Mouse (Mus musculus) adrenal gland, postnatal 25 days (tissue): ENCODE results near the gene Pde10a. TPM values are rescaled to one million over a fixed set of nuclear protein-coding genes. Genes with fewer than 3 reads are reported as not detected.
"Not testable (repeated sequence)": the region's sequence is repeated elsewhere in the genome, so short reads cannot be mapped to it uniquely, and the experiment has no call there.

ENCODE experiments used
- DNase-seq: peaks from one replicate; pipeline ENCODE4 v3.0.0; 2021; ENCODE audit warnings: mixed read lengths
- total RNA-seq: library from RNA; stranded (reverse); gene quantifications from 2 replicates; pipeline ENCODE4 v1.2.3, GENCODE M21; 2021

The Pde10a gene
- total RNA-seq, 1 experiment from 2014 or later, result 16.8 TPM

DNA sequence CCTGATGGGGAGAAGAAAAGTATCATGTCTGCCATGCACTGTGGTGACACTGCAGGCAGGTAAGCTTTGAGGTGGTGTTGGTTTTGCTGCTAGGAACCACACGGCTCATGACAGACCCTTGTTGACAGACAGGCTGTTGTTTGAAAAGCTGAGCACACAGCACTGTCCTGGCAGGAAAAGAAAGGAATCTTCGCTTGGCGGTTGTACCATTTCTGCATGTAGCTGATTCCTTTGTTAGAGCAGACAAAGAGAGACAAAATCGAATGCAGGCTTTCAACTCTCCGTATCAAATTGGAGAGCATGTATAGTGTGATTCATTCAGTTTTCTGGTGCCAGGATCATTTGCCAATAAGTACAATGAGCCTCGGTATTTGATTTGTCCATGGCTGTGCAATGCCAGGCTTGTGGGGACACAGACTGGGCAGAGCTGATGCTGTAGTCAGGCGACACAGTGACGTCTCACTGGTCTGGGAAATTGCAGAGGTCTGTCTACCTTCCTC, 122.2 kb downstream of the Pde10a start:
- DNase-seq, result no peak

DNA sequence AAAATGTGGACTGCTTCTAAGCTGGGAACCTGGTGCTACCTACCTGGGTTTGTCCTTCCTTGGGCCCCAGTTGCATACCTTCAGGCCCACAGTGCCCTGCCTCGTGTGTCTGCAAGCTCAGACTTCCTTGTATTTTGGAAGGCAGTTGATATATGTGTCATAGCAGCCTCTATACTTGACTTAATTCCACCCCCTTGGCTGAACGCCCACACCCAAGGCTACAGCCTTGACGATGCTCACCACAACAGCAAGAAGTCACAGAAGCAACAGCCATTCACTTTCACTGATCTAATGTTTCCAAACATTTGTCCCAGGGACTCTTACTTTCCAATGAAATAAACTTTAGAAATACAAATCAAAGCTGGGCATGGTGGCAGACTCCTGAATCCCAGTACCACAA, 123.1 kb downstream of the Pde10a start:
- DNase-seq, result peak; percentile 92

DNA sequence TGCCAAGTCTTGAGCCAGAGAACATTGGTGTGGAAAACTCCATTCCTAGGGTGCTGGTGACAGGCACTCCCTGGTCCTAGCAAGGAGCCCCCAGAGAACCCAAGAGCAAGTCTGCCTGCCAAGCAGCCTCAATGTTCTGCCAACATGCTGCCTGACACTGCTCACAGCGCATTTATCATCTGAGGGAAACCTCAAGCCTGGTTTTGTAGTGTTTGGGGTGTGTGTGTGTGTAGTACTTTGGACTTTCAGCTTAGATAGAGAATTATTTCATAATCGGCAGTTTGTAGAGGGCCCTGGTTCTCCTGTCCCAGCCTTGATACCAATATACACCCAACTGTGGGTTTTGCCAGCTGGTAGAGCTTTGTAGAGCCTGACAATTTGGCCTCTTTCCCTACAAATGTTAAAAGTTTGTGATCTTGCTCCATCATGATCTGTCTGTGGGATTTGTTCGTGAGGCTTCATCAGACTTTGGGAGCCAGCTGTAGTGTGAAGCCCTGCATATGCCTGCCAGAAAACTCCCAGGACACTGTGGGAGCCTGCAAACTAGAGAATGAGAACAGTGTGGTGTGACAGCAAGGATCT, 127.6 kb downstream of the Pde10a start:
- peak; percentile 34 for DNase-seq

DNA sequence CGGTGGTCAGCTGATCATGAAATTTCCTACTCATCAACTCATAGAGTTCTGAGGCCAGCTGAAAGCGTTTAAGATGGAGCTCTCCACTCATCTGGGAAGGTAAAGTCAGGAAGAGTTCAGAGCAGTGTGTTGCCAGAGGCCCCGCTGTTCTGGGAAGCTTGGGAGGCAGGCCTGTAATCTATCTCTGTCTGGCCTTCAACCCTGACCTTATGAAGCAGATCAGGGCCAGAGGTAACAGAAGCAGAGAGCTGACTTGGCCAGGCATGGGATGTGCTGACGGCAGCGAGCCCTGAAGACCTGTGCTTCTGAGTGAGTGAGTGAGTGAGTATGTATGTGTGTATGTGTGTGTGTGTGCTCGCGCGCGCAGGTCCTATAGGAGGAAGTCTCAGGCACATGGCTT, 132.5 kb downstream of the Pde10a start:
- DNase-seq, result no peak

DNA sequence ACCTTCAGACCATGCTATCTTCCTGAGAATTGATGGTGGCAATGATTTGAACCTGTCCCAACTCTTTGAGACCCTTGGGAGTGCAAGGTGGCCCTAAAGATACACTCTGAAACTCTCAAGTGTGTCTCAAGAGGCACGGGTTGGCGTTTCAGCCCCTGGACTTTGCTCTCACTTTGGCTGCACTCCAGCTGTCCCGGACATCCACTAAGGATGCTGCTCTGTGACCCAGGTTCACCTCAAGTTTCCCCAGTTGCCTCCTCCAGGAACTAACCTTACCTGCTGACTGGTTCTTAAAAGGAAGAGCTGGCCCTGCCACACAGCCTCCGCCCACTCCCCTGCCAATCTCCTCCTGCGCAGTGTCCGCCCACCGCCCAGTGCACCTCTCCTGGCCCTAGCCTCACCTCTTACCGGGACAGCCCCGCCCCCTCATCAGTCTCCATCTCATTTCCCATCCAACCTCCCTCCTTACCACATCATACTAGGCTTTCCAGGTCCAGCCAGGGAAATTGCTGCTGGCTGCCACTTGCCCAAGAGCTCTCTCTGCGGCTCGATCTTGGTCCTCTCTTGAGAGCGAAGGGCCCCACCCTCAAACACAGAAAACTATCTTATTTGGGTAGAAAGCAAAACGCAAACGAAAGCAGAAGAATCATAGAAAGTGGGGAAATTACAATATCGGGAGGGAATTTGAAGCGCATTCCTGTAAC, 133.7 kb downstream of the Pde10a start:
- DNase-seq, result no peak

DNA sequence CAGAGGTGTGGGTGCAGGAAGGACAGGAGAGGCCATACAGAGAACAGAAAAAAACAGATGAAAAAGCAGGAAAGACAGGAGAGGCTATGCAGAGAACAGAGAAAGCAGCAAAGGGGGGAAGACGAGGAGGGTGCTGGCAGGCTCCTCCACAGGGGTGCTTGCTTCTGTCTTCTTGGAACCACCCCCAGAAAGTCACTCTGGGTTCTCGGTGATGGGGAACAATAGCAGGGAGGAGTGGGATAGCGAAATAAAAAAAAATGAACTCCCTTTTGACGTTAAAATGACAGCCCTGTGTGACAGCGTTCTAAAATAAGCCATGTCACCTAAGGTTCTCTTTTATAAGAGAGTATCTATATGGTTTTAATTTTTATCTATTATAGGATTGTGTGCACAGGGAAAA, 141.7 kb downstream of the Pde10a start:
- DNase-seq, result no peak

DNA sequence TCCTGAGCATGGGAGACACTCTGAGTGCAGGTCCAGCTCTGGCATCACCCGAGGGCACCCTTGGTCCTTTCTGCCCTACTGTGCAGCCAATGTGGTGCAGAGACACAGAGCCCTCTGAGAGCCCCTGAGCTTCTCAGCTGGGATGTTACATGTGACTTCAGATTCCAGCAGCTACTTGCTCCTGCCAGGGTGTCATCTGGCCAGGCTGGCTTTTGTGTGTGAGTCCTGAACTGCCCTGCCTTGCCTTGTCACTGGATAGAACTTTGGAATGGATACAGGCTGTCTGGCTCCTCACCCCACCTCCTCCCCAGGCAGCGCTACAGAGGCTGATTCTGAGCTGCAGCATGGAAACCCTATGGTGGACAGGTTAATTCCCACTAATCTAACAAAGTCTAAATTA, 149.5 kb downstream of the Pde10a start:
- DNase-seq, result no peak

DNA sequence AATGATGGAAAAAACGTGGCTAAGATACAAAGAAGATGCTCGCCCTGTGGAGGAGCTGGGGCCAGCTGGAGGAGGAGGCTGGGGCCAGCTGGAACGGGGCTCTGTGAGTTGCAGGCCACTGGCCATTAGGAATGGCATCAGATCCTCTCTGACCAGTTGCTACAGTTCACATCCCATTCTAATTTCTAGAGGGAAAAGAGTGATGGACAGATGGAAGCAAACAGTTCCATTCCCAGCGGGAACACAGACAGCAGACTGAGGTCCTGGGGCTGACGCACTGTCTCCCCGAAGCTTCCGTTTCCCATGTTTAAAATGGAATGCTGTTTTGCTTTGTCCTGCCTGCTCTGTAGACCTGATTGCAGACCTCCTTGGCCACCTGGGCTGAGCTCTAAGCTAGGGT, 161.2 kb downstream of the Pde10a start:
- no peak for DNase-seq

DNA sequence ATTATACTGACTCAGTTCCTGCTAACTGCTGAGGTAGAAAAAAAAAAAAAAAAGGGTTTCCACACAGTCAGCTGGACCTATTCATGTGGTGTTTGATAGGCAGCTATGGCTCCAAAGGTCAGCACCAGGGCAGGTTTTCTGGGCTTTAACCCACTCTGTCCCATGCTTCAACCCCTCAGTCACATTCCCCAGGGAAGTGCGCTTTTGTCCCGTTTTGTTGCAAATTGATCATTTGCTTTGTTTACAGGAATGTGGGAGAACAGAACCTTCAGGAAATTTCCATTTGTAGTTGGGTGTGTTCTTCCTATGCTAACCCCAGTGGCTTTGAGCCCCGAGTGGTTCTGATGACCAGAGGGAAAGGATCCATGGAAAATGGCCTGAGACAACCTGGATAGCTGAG, 162.9 kb downstream of the Pde10a start:
- DNase-seq, result no peak

DNA sequence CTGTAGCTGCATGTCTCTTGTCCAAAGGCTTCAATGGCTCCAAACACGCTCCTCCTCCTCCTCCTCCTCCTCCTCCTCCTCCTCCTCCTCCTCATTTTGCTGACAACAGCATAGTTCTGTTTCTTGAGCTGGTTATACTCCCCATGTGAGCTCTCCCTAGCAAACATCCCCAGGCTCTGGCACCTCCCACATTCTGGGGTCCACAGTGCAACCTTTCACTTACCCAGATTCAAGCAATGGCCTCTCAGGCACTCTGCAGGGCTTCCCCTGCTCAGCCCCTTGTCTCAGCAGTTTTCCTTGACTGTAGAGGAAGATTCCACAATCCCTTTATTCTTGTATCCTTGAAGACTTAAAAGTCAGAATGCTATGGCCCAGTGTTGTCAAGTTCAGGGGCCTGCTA, 173.1 kb downstream of the Pde10a start:
- DNase-seq, result no peak

DNA sequence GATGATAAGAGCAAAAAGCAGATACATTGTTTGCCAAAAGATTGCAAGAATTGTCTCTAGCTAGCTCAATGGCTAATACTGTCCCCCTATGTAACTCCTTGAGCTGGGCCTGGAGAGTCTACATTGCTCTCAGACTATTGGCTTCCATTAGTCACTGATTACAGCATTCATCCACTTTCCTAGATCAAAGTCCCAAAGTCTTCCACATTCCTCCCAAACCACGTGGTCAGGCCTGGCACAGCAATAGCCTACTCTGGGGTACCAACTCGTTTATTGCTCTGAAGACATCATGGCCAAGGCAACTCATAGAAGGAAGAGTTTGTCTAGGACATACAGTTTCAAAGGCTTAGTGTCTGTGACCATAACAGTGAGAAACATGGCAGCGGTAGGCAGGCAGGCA, 173.6 kb downstream of the Pde10a start:
- DNase-seq, result no peak

DNA sequence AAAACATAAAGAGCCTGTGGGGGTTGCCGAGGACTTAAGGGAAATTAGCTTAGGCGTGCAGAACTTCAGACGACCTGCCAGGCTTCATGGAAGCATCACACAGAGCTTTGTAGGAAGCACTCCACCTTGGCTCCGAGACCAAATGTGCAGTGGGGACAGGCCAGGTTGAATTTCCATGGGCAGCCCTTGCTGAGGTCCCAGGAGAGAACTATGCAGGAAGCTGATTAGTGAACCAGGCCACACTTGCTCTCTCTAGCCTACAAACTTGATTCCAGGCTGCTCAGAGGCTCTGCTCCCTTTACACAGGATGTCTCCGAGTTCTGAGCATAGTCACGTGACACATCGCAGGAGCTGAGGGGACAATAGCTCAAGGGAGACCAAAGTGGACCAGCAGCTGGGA, 175.9 kb downstream of the Pde10a start:
- no peak for DNase-seq

DNA sequence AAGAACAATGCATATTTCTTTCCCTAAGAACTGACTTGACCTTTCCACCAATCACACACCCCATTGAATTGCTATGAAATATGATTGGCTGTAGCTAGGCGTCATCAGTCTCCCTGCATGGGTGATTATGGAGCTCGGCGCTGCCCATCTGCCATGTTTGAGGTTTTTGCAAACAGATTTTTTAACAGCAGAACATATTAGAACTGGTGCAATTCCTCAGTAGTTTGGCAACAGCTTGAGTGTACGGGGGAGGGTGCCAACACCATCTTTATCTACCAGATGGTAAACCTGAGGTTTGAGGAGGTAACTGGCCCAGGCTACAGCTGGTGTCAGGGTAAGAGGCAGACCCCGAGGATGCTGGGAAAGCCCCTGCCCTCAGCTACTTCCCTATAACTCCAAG, 177.3 kb downstream of the Pde10a start:
- DNase-seq, result no peak

DNA sequence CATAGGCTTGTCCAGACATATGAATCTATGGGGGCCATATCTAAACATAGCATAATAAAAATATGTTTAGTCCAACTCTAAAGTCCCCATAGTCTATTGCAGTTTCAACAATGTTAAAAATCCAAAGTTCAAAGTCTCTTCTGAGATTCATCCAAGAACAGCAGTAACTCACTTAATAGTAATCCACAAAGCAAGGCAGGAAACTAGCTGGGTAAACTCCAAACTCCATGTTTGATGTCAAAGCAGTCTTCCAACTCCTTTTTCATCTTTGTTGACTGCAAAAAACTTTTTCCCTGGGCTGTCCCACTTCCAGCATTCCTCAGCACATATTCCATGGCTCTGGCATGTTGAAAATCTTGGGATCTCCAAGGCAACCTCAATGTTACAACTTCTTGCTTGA, 182.8 kb downstream of the Pde10a start:
- DNase-seq, result no peak

DNA sequence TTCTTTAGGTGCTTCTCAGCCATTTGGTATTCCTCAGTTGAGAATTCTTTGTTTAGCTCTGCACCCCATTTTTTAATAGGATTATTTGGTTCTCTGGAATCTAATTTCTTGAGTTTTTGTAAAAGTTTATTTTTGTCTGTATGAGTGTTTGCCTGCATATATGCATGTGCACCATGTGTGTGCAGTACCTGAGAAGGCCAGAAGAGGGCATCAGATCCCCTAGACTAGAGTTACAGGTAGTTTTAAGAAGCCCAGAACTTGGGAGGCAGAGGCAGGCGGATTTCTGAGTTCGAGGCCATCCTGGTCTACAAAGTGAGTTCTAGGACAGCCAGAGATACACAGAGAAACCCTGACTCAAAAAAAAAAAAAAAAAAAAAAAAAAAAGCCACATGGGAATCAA, 187.6 kb downstream of the Pde10a start:
- DNase-seq, result not testable (repeated sequence)

DNA sequence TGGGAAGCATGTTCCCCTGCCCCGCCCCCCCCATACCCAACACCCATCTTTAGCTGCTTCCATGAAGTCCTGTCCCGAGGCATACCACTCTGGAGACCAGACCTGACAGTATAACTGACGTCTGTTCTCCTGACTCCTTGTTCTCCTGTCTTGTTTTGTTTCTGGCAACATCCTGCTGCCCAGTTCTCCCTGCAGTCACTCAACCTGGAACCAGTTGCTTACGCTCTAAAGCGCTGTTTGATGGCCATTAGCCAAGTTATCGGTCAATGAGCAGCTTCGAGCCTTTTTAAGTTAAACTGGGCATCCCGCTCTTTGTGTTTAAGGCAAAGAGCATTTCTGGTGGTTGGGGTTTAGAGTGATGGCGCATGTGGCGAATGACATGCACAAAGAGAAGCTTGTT, 195.8 kb downstream of the Pde10a start:
- DNase-seq, result no peak

DNA sequence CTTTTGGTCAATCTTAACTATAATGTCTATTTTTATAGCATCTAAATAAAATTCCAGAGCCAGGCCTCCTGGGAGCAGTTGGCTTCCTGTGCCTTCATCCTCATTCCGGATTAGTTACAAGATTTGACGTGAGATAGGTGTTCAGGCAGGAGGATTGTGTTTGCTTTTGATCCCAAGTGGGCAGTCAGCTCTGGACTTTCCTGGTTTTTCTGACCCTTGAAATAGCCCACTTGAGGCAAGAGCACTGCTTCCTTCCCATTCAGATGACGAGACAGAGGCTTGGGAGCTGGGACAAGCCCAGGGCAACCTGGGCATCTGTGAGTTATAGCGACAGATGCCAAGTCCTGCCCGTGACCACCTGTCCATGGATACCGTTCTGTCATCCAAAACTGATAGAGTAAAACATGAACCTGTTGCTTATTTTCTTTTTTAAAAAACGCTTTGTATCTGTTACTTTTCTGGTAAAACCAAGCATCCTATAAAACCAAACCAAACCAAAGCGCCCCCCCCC, 199.3 kb downstream of the Pde10a start:
- no peak for DNase-seq

DNA sequence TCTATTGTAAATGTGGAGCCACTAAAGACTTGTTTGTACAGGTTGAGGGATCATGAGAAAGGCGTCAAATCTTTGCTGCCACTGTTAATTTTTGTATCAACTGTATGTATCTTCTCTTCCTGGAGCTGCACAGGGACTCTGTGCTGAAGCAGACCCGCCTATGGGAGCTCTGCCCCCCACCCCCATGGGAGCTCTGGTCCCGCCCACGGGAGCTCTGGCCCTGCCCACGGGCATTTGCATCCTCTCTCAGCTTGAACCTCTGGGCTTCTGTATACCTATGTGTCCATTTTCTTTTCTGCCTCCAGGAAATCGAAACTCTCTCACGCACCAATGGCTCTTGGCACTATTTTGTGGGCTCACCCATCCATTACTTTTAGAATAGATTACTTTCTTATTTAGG, 203.5 kb downstream of the Pde10a start:
- DNase-seq, result no peak

DNA sequence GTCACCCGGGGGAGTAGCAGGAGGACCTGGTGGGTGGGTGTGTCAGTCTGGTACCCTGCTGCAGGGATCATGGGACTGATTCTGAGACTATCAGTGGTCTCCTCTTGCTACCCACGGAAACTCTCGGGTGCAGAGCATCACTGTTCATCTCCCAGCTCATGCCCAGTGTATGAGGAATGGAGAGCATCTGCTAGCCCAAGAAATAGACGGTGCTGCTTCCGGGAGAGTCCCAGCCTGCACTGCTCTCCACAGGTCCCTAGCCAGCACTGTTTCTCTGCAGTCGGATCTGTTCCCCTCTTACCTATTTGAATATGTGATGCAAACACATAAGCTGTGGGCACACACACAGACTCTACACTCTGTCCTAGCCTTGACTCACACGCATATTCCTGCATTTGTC, 204.6 kb downstream of the Pde10a start:
- DNase-seq, result no peak

DNA sequence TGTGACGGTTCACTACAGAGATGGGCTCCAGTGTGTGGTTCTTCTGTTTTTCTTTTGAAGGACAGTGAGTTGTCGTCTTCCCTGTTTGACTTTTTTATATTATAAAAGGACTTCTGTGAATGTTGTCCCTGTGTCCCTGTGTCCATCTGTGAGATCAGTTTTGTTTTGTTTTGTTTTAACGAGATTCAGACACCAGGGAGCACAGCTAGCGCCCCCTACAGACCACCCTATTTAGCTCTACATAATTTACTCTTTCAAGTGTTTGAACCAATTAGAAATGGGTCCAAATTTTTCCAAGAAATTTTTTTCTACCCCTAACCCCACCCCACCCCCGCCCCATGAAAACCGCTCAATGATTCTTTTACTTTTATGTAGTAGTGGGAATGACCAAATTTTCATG, 205.9 kb downstream of the Pde10a start:
- no peak for DNase-seq

DNA sequence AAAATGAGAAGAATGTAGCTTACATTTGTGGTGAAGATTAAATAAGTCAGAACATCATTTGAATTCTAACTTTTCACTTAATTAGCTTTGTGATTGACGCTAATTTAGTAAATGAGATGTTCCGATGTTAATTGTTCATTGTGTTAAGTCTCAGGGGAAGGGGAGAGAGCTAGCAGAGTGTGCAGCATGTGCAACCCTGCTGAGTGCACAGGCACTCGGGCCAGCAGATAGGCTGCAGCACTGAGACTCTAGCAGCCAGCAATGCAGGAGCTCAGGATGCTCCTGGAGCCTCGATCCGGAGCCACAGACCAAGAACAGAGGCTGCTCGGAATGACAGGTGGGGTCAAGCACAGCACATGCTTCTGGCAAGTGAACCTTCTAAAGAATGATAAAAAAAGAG, 211.1 kb downstream of the Pde10a start:
- DNase-seq, result no peak

DNA sequence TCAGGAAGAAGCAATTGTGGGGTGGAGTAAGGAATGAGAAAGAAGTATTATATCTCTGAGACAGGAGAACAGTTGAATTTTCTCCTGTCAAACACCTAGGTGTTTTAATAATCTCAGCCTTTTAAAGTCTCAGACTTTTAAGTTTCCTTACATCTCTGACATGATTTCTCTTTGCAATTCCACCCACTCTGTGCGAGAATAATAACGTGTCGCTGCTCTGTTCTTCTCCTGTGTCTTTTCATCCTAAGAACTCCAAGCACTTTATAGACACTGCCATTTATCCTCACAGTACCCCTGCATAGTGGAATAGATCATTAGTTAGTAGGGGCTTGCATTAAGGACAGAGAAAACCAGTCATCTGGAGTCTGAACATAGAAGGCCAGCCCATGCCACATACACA, 217.6 kb downstream of the Pde10a start:
- DNase-seq, result no peak

DNA sequence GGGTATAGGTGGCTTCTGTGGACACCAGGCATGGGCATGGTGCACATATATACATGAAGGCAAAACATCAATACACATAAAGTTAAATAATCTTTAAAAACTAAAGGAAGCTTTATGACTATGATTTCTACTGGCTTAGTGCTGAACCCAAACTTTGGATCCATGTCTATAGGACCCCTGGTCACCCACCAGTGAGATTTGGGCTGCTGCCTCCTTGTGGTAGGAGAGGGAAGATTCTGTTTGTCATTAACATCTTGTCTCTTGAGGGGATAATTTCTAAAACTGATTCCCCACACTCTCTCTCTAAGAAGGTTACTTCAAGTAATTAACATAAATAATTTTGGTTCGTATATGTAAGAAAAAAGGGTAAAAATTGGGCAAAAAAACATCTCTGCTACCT, 220.2 kb downstream of the Pde10a start:
- DNase-seq, result no peak

DNA sequence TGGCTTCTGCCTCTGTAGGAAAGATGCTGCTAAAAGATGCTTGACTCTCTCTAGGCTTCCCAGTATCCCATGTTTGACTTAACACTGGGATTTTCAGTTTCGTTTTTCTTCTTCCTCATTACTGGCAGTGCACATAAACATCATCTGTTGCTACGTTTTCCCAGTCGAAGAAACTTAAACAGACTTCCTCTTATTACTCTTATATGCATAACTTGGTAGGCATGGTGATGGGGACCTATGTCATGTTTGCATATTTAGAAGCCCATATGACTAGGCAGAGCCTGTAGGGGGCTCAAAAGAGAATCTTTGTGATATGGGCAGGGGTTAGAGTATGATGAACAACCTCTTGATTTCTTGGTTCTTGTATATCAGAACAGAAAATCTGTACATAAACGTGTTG, 224.3 kb downstream of the Pde10a start:
- no peak for DNase-seq
